8 mouse cellular contexts compared by ENCODE assay signal in genomic region chr11:34881528-34881927, GRCm38 (mm10). TPM values are rescaled to one million over a fixed set of nuclear protein-coding genes. Genes with fewer than 3 reads are reported as not detected.
DNase-seq lines count a peak whose midpoint lies in the region; ATAC-seq lines count a peak whose summit lies in the region.

No protein-coding gene starts in this region.

- peaks cover 10% of the 10 kb centered on the region for H3K4me1 ChIP-seq in embryonic facial prominence, embryonic 13.5 days

- 0 out of 2 replicates have a peak, but pooled peaks have one; percentile 43 for ATAC-seq in embryonic facial prominence, embryonic 13.5 days (ENCODE audit: insufficient number of reproducible peaks, insufficient read depth, low FRiP score, low TSS enrichment, low read depth)

- peak; percentile 51 to 64 for DNase-seq in cerebellum, postnatal 10 days
- no peak for DNase-seq in cerebellum, postnatal 4 days (ENCODE audit: low spot score in 2 of 2)
- peak; percentile 55 to 64 for DNase-seq in left cerebral cortex, postnatal 14 days (ENCODE audit: low spot score in 2 of 2)
- no peak for DNase-seq in left cerebral cortex, adult 11 months (ENCODE audit: low spot score)
- DNase-seq in lung, postnatal 14 days = peak; percentile 33
- DNase-seq in gastrocnemius, postnatal 4 days (ENCODE audit: low spot score in 2 of 2) = no peak
- DNase-seq in urinary bladder, adult 18-20 months (ENCODE audit: low spot score in 2 of 2) = no peak

- no peaks in the 10 kb centered on the region for H3K9me3 ChIP-seq in embryonic facial prominence, embryonic 13.5 days

- no peaks in the 10 kb centered on the region for H3K36me3 ChIP-seq in embryonic facial prominence, embryonic 13.5 days

- no peak overlapping the region for H3K9ac ChIP-seq in embryonic facial prominence, embryonic 13.5 days

- WGBS in embryonic facial prominence, embryonic 13.5 days = 33% methylated on average over 5 of the region's 5 CpGs

- H3K27me3 ChIP-seq in embryonic facial prominence, embryonic 13.5 days = no peaks in the 10 kb centered on the region

- H3K4me3 ChIP-seq in embryonic facial prominence, embryonic 13.5 days = no peak overlapping the region

- H3K27ac ChIP-seq in embryonic facial prominence, embryonic 13.5 days = no peak overlapping the region

- intact Hi-C loops in left cerebral cortex, postnatal 14 days (cut with DNase I) = loop anchor here (2.0 to 5.0 kb wide), 3 partner anchors 237 to 571 kb away; no protein-coding TSS in a partner anchor

- H3K4me2 ChIP-seq in embryonic facial prominence, embryonic 13.5 days = no peak overlapping the region

RNA-seq across cellular contexts. Expression of gene Spdl1, which starts 48.1 kb away (rescaled TPM):
- total RNA-seq in left cerebral cortex, postnatal 14 days (2021) = under 1 TPM; 0.70 to 0.91 TPM
- polyA plus RNA-seq in embryonic facial prominence, embryonic 13.5 days (2015; fragmentation: Nextera tagmentation; extraction: Ambion mirVana) = 23.0 and 23.4 TPM in 2 replicates
- 1 to 10 TPM; 5.7 to 6.1 TPM for total RNA-seq in gastrocnemius, postnatal 4 days (2021)

Comparison
In these comparisons a context has a peak if more than half of its experiments do, and no peak if none do; other contexts are left out.
1. DNase-seq: peak in cerebellum, postnatal 10 days (2 of 2), left cerebral cortex, postnatal 14 days (2 of 2) and lung, postnatal 14 days (single experiment); none in cerebellum, postnatal 4 days (0 of 2), left cerebral cortex, adult 11 months (single experiment), gastrocnemius, postnatal 4 days (0 of 2) and urinary bladder, adult 18-20 months (0 of 2).